Mouse (Mus musculus) layer of hippocampus, adult 8-10 months (tissue): ENCODE data around the gene Dnajc5. TPM values are rescaled to one million over a fixed set of nuclear protein-coding genes. Genes with fewer than 3 reads are reported as not detected.

Experiments used
- DNase-seq, 2 experiments: peaks; one replicate each; pipeline ENCODE4 v3.0.0; 2022; ENCODE audit warnings: low spot score in 2 of 2
- total RNA-seq, 4 experiments: library from RNA; stranded (reverse); gene quantifications; 2 replicates each; pipeline ENCODE4 v1.2.4; 2022

The Dnajc5 gene
- total RNA-seq, 4 experiments from 2014 or later = 243 to 289 (median 265) TPM

GRCm38 (mm10) chr2:181571941-181572670, 51.8 kb downstream of the Dnajc5 start:
- DNase-seq = no peak

- no peak for DNase-seq
Observed at GRCm38 (mm10) chr2:181572921-181573920, 52.9 kb downstream of the Dnajc5 start.

GRCm38 (mm10) chr2:181573961-181574360, 53.7 kb downstream of the Dnajc5 start:
- DNase-seq = no peak

GRCm38 (mm10) chr2:181574921-181575545, 54.7 kb downstream of the Dnajc5 start:
- DNase-seq = no peak

- DNase-seq = no peak
Observed at GRCm38 (mm10) chr2:181576613-181577012, 56.3 kb downstream of the Dnajc5 start.

GRCm38 (mm10) chr2:181577126-181577525, 56.8 kb downstream of the Dnajc5 start:
- DNase-seq = no peak

- DNase-seq = no peak
Observed at GRCm38 (mm10) chr2:181577981-181578581, 57.8 kb downstream of the Dnajc5 start.

- DNase-seq = no peak
Observed at GRCm38 (mm10) chr2:181578790-181579618, 58.7 kb downstream of the Dnajc5 start.

- DNase-seq = no peak
Observed at GRCm38 (mm10) chr2:181579681-181580080, 59.4 kb downstream of the Dnajc5 start.

- DNase-seq = no peak
Observed at GRCm38 (mm10) chr2:181580131-181580772, 60.0 kb downstream of the Dnajc5 start.

GRCm38 (mm10) chr2:181581016-181581401, 60.7 kb downstream of the Dnajc5 start:
- peak; percentile 74 to 78 for DNase-seq

GRCm38 (mm10) chr2:181581402-181582120, 61.3 kb downstream of the Dnajc5 start:
- peak; percentile 79 to 88 for DNase-seq

- DNase-seq = no peak
Observed at GRCm38 (mm10) chr2:181582358-181582757, 62.1 kb downstream of the Dnajc5 start.

- DNase-seq = peak in 1 of 2 experiments; percentile 12
Observed at GRCm38 (mm10) chr2:181582939-181583338, 62.7 kb downstream of the Dnajc5 start.

- DNase-seq = no peak
Observed at GRCm38 (mm10) chr2:181583460-181584257, 63.4 kb downstream of the Dnajc5 start.

GRCm38 (mm10) chr2:181584411-181584942, 64.2 kb downstream of the Dnajc5 start, which contains the start of gene Uckl1:
Gene Uckl1, minus strand, starts transcription at chr2:181584892.
- peak in 1 of 2 experiments; percentile 8 for DNase-seq

GRCm38 (mm10) chr2:181585506-181585905, 65.2 kb downstream of the Dnajc5 start:
- DNase-seq = no peak

GRCm38 (mm10) chr2:181586124-181586523, 65.8 kb downstream of the Dnajc5 start:
- peak in 1 of 2 experiments; percentile 11 for DNase-seq
